Mouse (Mus musculus) embryonic facial prominence, embryonic 10.5 days (tissue): ENCODE results near the gene Cylc1. TPM values are rescaled to one million over a fixed set of nuclear protein-coding genes. Genes with fewer than 3 reads are reported as not detected.

Experiments used
- DNase-seq: peaks from one replicate; pipeline ENCODE4 v3.0.0-alpha.2; 2017; ENCODE audit warnings: low spot score
- H3K27ac ChIP-seq: fragments of 300-500 bp; sonication (generic); replicated peaks from 2 replicates; pipeline ENCODE4 v1.5.1; 2016; ENCODE audit warnings: mild to moderate bottlenecking
- H3K27me3 ChIP-seq: fragments of 300-500 bp; sonication (generic); replicated peaks from 2 replicates; pipeline ENCODE4 v1.6.1; 2016; ENCODE audit warnings: low read depth, mild to moderate bottlenecking; ENCODE audit not compliant: poor library complexity, severe bottlenecking
- H3K36me3 ChIP-seq: fragments of 300-500 bp; sonication (generic); replicated peaks from 2 replicates; pipeline ENCODE4 v1.6.1; 2016; ENCODE audit warnings: mild to moderate bottlenecking, moderate library complexity
- H3K4me1 ChIP-seq: fragments of 300-500 bp; sonication (generic); 2 replicates; pipeline ENCODE4 v1.6.1; 2016
- H3K4me3 ChIP-seq: fragments of 300-500 bp; sonication (generic); 2 replicates; pipeline ENCODE4 v1.5.1; 2016; ENCODE audit warnings: mild to moderate bottlenecking, moderate library complexity
- H3K9me3 ChIP-seq: fragments of 300-500 bp; sonication (generic); 2 replicates; pipeline ENCODE4 v1.6.1; 2016; ENCODE audit warnings: mild to moderate bottlenecking
- WGBS: fragments of 180-500 bp; shearing (Covaris S2); methylation state at CpG from one replicate; pipeline ENCODE4 v1.1.7; 2016; 5-methylcytosine and 5-hydroxymethylcytosine counted together
- polyA plus RNA-seq: library from polyadenylated mRNA; unstranded; fragments of >200 nt; fragmentation: Nextera tagmentation; extraction: Ambion mirVana; gene quantifications from 2 replicates; pipeline ENCODE4 v1.2.1, GENCODE M21; 2016

Cylc1 gene
- polyA plus RNA-seq, result not detected in 2 replicates

DNA sequence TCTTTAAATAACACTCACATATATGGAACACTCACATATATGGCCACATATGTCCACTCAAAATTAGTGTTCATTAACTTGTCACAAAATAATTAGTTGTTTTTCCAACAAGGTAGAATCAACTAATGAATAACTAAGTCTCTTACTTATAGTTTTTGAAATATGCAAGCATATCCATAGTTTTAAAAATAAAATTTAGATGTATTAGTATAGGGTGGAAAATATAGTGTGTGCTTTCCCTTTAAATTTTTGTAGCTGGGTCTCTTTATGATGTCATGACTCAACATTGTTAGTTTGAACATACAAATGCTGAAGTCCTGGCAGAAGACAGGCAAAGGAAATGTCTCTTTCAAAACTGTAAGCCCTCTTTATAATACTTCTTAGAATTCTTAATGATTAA is at the start of gene Cylc1:
Cylc1 (plus strand) TSS at position 301 of the 400 bp plus-strand sequence.
- no peak for DNase-seq
- Histone ChIP-seq H3K27ac (no peak within 1 kb of the TSS), H3K36me3 (no peaks in the 10 kb centered on the region), H3K4me3 (no peak within 1 kb of the TSS), H3K4me1 (no peaks in the 10 kb centered on the region), H3K27me3 (no peaks in the 10 kb centered on the region), H3K9me3 (no peaks in the 10 kb centered on the region)

- Histone ChIP-seq H3K27ac (no peak overlapping the region), H3K27me3 (no peaks in the 10 kb centered on the region), H3K4me3 (no peak overlapping the region), H3K9me3 (no peaks in the 10 kb centered on the region), H3K4me1 (no peaks in the 10 kb centered on the region), H3K36me3 (no peaks in the 10 kb centered on the region)
- no peak for DNase-seq
- WGBS, result 88% methylated on average over 8 of the region's 8 CpGs
These were observed 31.5 kb upstream of the Cylc1 start for GRCm38 (mm10) chrX:111078680-111079079.

GRCm38 (mm10) chrX:111168040-111168439 is 57.8 kb downstream of the Cylc1 start, which contains the start of gene Gm10112:
Gene Gm10112 (plus strand): TSS chrX:111168340.
- Histone ChIP-seq H3K27me3 (no peaks in the 10 kb centered on the region), H3K9me3 (no peaks in the 10 kb centered on the region), H3K4me3 (no peak within 1 kb of the TSS), H3K36me3 (no peaks in the 10 kb centered on the region), H3K4me1 (no peaks in the 10 kb centered on the region), H3K27ac (no peak within 1 kb of the TSS)
- DNase-seq, result no peak
- whole genome bisulfite sequencing, result 86% methylated on average over 3 of the region's 3 CpGs

Other genes starting within 250 kb of the Cylc1 start
- not detected in 2 replicates for gene Gm10112, start 57.9 kb downstream of the Cylc1 start, polyA plus RNA-seq